Mouse (Mus musculus): Measurements from ENCODE around the gene Col13a1. TPM values are rescaled to one million over a fixed set of nuclear protein-coding genes. Genes with fewer than 3 reads are reported as not detected.
A peak's percentile ranks its signal among the peaks of the same experiment; 100 is the strongest.

Col13a1 gene
- polyA plus RNA-seq, 1 experiment from 2014 or later: 7.3 TPM

DNA sequence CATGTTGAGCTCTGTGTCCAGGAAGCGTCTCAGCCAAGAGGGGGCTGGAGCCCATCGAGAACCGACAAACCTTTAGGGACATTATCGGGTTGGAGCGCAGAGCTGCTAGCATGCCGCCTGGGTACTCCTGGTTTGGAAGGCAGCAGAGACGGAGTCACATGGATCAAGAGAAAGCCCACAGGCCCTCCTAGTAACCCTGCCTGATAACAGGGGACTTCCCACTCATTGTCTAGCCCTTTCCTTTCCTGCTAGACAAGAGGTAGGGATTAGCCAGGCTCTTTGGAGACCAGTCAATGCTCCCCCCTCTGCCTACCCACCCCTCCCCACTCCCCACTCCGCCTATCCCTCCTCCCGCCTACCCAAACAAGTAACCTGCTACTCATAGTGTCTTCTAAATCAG, 87.8 kb downstream of the Col13a1 start:
- Histone ChIP-seq H3K9ac (ENCODE audit: low read depth, low read length) (no peak overlapping the region), H3K4me2 (ENCODE audit: low read length) (no peak overlapping the region), H3K9me3 (replicated peaks; ENCODE audit: low read length) (no peaks in the 10 kb centered on the region), H3K27ac (no peak overlapping the region), H3K36me3 (ENCODE audit: insufficient read depth, low read length) (no peaks in the 10 kb centered on the region), H3K4me1 (replicated peaks; ENCODE audit: insufficient read depth, low read length) (no peaks in the 10 kb centered on the region), H3K27me3 (ENCODE audit: insufficient read depth, low read length) (no peaks in the 10 kb centered on the region), H3K4me3 (replicated peaks; ENCODE audit: low read depth, low read length) (no peak overlapping the region)
- TF ChIP-seq CTCF (IDR thresholded peaks at IDR 0.05; ENCODE audit: low read depth): no peak
- WGBS: 74% methylated on average over 9 of the region's 9 CpGs
- DNase-seq (ENCODE audit: low spot score) (no peak), ATAC-seq (replicated peaks; ENCODE audit: low FRiP score, low read depth) (no peak)

DNA sequence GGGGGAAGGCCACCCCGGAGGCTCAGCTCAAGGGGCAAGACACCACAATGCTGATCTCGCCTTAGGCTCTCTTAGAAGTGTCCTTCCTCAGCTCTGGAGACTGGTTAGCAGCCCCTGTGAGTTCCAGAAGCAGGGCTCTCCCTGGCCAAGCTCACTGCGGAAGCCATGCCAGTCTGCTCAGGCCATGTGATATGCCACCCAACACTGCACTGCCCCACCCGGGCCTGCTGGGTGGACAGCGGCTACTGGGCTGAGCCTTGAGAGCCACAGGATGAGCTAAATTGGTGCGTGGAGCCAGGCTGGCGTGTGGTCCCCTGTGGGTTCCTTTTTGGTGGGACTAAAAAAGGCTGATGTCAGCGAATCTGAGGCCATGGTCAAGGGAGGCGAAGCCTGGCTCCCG, 88.6 kb downstream of the Col13a1 start:
- ATAC-seq (replicated peaks; ENCODE audit: low FRiP score, low read depth) (no peak), DNase-seq (ENCODE audit: low spot score) (no peak)
- Histone ChIP-seq H3K4me3 (replicated peaks; ENCODE audit: low read depth, low read length) (no peak overlapping the region), H3K9me3 (replicated peaks; ENCODE audit: low read length) (no peaks in the 10 kb centered on the region), H3K9ac (ENCODE audit: low read depth, low read length) (no peak overlapping the region), H3K4me2 (ENCODE audit: low read length) (no peak overlapping the region), H3K27me3 (ENCODE audit: insufficient read depth, low read length) (no peaks in the 10 kb centered on the region), H3K27ac (no peak overlapping the region), H3K36me3 (ENCODE audit: insufficient read depth, low read length) (no peaks in the 10 kb centered on the region), H3K4me1 (replicated peaks; ENCODE audit: insufficient read depth, low read length) (no peaks in the 10 kb centered on the region)
- 94% methylated on average over 10 of the region's 10 CpGs for WGBS
- no peak for TF ChIP-seq CTCF (IDR thresholded peaks at IDR 0.05; ENCODE audit: low read depth)

DNA sequence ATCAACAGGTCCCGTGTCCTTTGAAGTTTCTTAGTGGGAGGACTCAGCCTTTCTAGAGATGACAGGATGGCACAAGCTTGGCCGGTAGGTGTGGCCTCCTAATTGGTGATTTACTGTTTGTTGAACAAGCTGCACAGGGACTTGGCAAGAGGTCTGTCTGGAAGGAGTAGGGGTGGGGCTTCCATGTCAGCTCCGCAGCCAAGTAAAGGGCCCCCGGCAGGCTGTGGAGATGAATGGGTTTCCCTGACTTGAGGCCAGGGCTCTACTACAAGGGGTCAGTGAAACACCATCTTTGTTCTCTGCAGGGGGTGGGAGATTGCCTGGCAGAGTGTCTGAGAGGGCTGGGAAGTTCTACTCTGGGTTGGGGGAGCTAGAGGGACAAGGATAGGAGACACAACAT, 99.5 kb downstream of the Col13a1 start:
- 1% methylated on average over 4 of the region's 4 CpGs for WGBS
- peak; percentile 86 for DNase-seq (ENCODE audit: low spot score)
- Histone ChIP-seq H3K27ac (no peak overlapping the region), H3K4me1 (replicated peaks; ENCODE audit: insufficient read depth, low read length) (peaks cover 11% of the 10 kb centered on the region), H3K9me3 (replicated peaks; ENCODE audit: low read length) (no peaks in the 10 kb centered on the region), H3K9ac (ENCODE audit: low read depth, low read length) (no peak overlapping the region), H3K27me3 (ENCODE audit: insufficient read depth, low read length) (no peaks in the 10 kb centered on the region), H3K4me3 (replicated peaks; ENCODE audit: low read depth, low read length) (no peak overlapping the region), H3K4me2 (ENCODE audit: low read length) (peak overlapping the region; percentile 13; the same call in 1 of the 2 replicates), H3K36me3 (ENCODE audit: insufficient read depth, low read length) (no peaks in the 10 kb centered on the region)
- peak; percentile 35; the same call in 1 of the 2 replicates for ATAC-seq (replicated peaks; ENCODE audit: low FRiP score, low read depth)
- no peak for TF ChIP-seq CTCF (IDR thresholded peaks at IDR 0.05; ENCODE audit: low read depth)

DNA sequence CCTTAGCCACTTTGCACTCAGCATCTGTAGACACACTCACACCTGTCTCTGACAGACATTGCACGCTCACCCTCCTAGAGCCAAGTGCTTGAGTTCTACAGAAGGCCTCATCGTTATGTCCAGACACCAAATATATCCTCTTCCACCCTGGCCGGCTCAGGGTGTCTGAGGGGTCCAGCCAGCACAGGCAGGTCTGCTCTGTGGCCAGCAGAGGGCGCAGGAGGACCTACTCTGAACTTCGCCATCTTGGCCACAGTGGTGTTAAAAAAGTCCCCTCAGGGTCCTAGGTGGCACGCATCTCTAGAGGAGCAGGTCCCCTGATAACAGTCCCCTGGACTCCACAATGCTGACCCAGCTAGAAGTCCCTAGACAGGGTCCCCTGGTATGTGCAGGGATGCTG, 101.1 kb downstream of the Col13a1 start:
- TF ChIP-seq CTCF (IDR thresholded peaks at IDR 0.05; ENCODE audit: low read depth): peak; percentile 96
- Histone ChIP-seq H3K27me3 (ENCODE audit: insufficient read depth, low read length) (no peaks in the 10 kb centered on the region), H3K4me2 (ENCODE audit: low read length) (no peak overlapping the region), H3K36me3 (ENCODE audit: insufficient read depth, low read length) (no peaks in the 10 kb centered on the region), H3K9me3 (replicated peaks; ENCODE audit: low read length) (no peaks in the 10 kb centered on the region), H3K4me3 (replicated peaks; ENCODE audit: low read depth, low read length) (no peak overlapping the region), H3K9ac (ENCODE audit: low read depth, low read length) (no peak overlapping the region), H3K27ac (no peak overlapping the region), H3K4me1 (replicated peaks; ENCODE audit: insufficient read depth, low read length) (peaks cover 16% of the 10 kb centered on the region)
- peak; percentile 90 for DNase-seq (ENCODE audit: low spot score)
- ATAC-seq (replicated peaks; ENCODE audit: low FRiP score, low read depth): peak; percentile 31; the same call in 1 of the 2 replicates
- WGBS: 11% methylated on average over 6 of the region's 6 CpGs

DNA sequence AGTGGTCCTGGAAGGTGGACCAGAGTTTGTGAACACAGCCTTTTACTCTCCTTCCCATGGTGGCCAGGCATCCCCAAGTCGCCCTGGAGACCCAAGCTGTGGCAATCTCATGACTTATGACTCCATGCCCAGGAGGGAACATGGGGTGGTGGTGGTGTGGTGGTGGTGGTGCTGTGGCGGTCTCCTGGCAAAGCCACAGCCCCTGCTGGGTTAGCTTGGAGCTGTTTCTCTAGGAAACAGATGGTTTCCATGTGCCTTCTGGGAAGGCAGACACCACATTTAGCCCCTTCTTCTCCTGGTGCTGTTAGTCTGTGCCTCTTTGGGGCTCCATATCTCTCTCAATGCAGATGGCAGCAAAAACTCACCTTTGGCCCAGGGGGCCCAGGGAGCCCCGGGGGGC, 109.1 kb downstream of the Col13a1 start:
- Histone ChIP-seq H3K36me3 (ENCODE audit: insufficient read depth, low read length) (no peaks in the 10 kb centered on the region), H3K9ac (ENCODE audit: low read depth, low read length) (no peak overlapping the region), H3K4me2 (ENCODE audit: low read length) (no peak overlapping the region), H3K27ac (no peak overlapping the region), H3K27me3 (ENCODE audit: insufficient read depth, low read length) (no peaks in the 10 kb centered on the region), H3K4me3 (replicated peaks; ENCODE audit: low read depth, low read length) (no peak overlapping the region), H3K9me3 (replicated peaks; ENCODE audit: low read length) (no peaks in the 10 kb centered on the region), H3K4me1 (replicated peaks; ENCODE audit: insufficient read depth, low read length) (peaks cover 12% of the 10 kb centered on the region)
- 88% methylated on average over 3 of the region's 3 CpGs for WGBS
- DNase-seq (ENCODE audit: low spot score) (no peak), ATAC-seq (replicated peaks; ENCODE audit: low FRiP score, low read depth) (no peak)
- no peak for TF ChIP-seq CTCF (IDR thresholded peaks at IDR 0.05; ENCODE audit: low read depth)

DNA sequence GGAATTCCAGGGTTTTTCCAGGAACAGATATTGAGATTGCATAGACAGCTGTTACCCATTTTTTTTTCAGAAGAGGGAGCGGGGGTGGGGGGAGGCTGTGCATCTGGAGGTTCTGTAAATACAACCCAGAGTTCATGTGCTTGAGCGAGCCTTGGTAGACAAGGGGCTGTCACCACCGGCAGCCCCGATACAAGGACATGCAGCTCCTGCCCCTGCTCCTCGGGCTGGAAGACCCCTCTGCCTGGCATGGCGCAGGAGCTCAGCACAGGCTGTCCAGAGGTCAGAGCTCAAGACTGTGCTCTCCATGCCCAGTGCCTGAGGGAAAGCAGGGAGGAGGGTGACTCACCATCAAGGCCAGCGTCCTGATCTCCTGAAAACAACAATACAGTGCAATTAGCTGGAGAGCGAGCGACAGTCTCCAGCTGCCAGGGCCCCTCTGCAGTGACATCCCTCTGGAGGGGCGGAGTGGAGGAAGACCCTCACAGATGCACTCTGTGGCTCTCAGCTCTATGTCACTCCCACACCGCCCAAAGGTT, 112.8 kb downstream of the Col13a1 start:
- Histone ChIP-seq H3K27ac (no peak overlapping the region; the same call in 1 of the 2 replicates), H3K9me3 (replicated peaks; ENCODE audit: low read length) (peaks cover 7% of the 10 kb centered on the region; the same call in 1 of the 2 replicates), H3K27me3 (ENCODE audit: insufficient read depth, low read length) (no peaks in the 10 kb centered on the region), H3K4me3 (replicated peaks; ENCODE audit: low read depth, low read length) (no peak overlapping the region), H3K36me3 (ENCODE audit: insufficient read depth, low read length) (no peaks in the 10 kb centered on the region), H3K4me1 (replicated peaks; ENCODE audit: insufficient read depth, low read length) (peaks cover 8% of the 10 kb centered on the region), H3K4me2 (ENCODE audit: low read length) (no peak overlapping the region), H3K9ac (ENCODE audit: low read depth, low read length) (no peak overlapping the region)
- no peak for TF ChIP-seq CTCF (IDR thresholded peaks at IDR 0.05; ENCODE audit: low read depth)
- ATAC-seq (replicated peaks; ENCODE audit: low FRiP score, low read depth) (peak; percentile 65; the same call in 1 of the 2 replicates), DNase-seq (ENCODE audit: low spot score) (peak; percentile 68)
- WGBS: 32% methylated on average over 11 of the region's 11 CpGs

DNA sequence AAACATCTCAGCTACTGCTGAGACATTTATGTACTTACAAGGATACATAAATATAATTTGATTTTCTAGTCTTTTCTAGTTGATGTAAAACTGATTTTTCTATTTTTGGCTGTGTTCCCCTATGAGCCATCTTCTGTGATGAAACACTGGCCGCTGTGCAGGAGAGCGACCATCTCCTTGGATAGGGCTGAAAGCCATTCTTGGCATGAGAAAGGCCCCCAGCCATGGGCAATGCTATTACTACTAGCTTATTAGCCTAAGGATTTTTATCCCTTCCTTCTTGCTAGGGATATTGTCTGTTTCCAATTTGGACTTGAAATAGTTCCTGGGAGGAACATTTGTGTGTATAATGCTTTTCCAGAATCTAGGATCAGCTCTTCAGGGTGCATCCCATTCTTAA, 119.5 kb downstream of the Col13a1 start:
- Histone ChIP-seq H3K9ac (ENCODE audit: low read depth, low read length) (no peak overlapping the region), H3K4me3 (replicated peaks; ENCODE audit: low read depth, low read length) (no peak overlapping the region), H3K4me1 (replicated peaks; ENCODE audit: insufficient read depth, low read length) (no peaks in the 10 kb centered on the region), H3K4me2 (ENCODE audit: low read length) (no peak overlapping the region), H3K36me3 (ENCODE audit: insufficient read depth, low read length) (no peaks in the 10 kb centered on the region), H3K27me3 (ENCODE audit: insufficient read depth, low read length) (no peaks in the 10 kb centered on the region), H3K27ac (no peak overlapping the region), H3K9me3 (replicated peaks; ENCODE audit: low read length) (peaks cover 7% of the 10 kb centered on the region; the same call in 1 of the 2 replicates)
- 89% methylated on average over 2 of the region's 2 CpGs for WGBS
- ATAC-seq (replicated peaks; ENCODE audit: low FRiP score, low read depth) (no peak), DNase-seq (ENCODE audit: low spot score) (no peak)
- TF ChIP-seq CTCF (IDR thresholded peaks at IDR 0.05; ENCODE audit: low read depth): no peak
